Mouse (Mus musculus): ENCODE results near the gene Ttc7b.

The Ttc7b gene

GRCm38 (mm10) chr12:100303141-100303540 lies 217.5 kb downstream of the Ttc7b start:
- no peak for DNase-seq (ENCODE audit: low spot score)

- no peak for DNase-seq (ENCODE audit: low spot score)
These were observed 220.2 kb downstream of the Ttc7b start for GRCm38 (mm10) chr12:100300446-100300845.

- DNase-seq (ENCODE audit: low spot score) = no peak
These were observed 221.3 kb downstream of the Ttc7b start for GRCm38 (mm10) chr12:100299322-100299726.

GRCm38 (mm10) chr12:100298788-100299187 lies 221.8 kb downstream of the Ttc7b start:
- no peak for DNase-seq (ENCODE audit: low spot score)

- DNase-seq (ENCODE audit: low spot score) = no peak
These were observed 222.7 kb downstream of the Ttc7b start for GRCm38 (mm10) chr12:100297961-100298360.

GRCm38 (mm10) chr12:100294457-100294856 lies 226.2 kb downstream of the Ttc7b start:
- DNase-seq (ENCODE audit: low spot score) = no peak

- no peak for DNase-seq (ENCODE audit: low spot score)
These were observed 226.7 kb downstream of the Ttc7b start for GRCm38 (mm10) chr12:100293956-100294355.

- DNase-seq (ENCODE audit: low spot score) = peak; percentile 76
These were observed 229.6 kb downstream of the Ttc7b start for GRCm38 (mm10) chr12:100290711-100291685.

- no peak for DNase-seq (ENCODE audit: low spot score)
These were observed 230.5 kb downstream of the Ttc7b start for GRCm38 (mm10) chr12:100290178-100290531.

GRCm38 (mm10) chr12:100289267-100290177 lies 231.1 kb downstream of the Ttc7b start:
- DNase-seq (ENCODE audit: low spot score) = no peak

GRCm38 (mm10) chr12:100288018-100288417 lies 232.6 kb downstream of the Ttc7b start:
- no peak for DNase-seq (ENCODE audit: low spot score)

GRCm38 (mm10) chr12:100287565-100287964 lies 233.1 kb downstream of the Ttc7b start:
- no peak for DNase-seq (ENCODE audit: low spot score)

GRCm38 (mm10) chr12:100283283-100283682 lies 237.3 kb downstream of the Ttc7b start:
- peak; percentile 37 for DNase-seq (ENCODE audit: low spot score)

- peak; percentile 75 for DNase-seq (ENCODE audit: low spot score)
These were observed 238.4 kb downstream of the Ttc7b start for GRCm38 (mm10) chr12:100282025-100282885.

GRCm38 (mm10) chr12:100280972-100281794 lies 239.4 kb downstream of the Ttc7b start:
- DNase-seq (ENCODE audit: low spot score) = no peak

GRCm38 (mm10) chr12:100279898-100280297 lies 240.7 kb downstream of the Ttc7b start:
- no peak for DNase-seq (ENCODE audit: low spot score)

GRCm38 (mm10) chr12:100278358-100278757 lies 242.3 kb downstream of the Ttc7b start:
- DNase-seq (ENCODE audit: low spot score) = no peak

- no peak for DNase-seq (ENCODE audit: low spot score)
These were observed 243.1 kb downstream of the Ttc7b start for GRCm38 (mm10) chr12:100277534-100277905.

- peak; percentile 31 for DNase-seq (ENCODE audit: low spot score)
These were observed 243.8 kb downstream of the Ttc7b start for GRCm38 (mm10) chr12:100276607-100277533.

GRCm38 (mm10) chr12:100275850-100276249 lies 244.8 kb downstream of the Ttc7b start:
- DNase-seq (ENCODE audit: low spot score) = no peak

All from embryo, embryonic 10.5 days (tissue).